Mouse (Mus musculus) monocyte, adult 2 months (primary cell): ENCODE results near the gene Nthl1.

Source experiments
- DNase-seq, 2 experiments: peaks; one replicate each; pipeline ENCODE4 v3.0.0; 2022; ENCODE audit warnings: low spot score in 2 of 2, low read depth in 1 of 2

Gene Nthl1

GRCm38 (mm10) chr17:24687146-24687595 is 54.7 kb downstream of the Nthl1 start:
- peak in 1 of 2 experiments; percentile 38 for DNase-seq

- DNase-seq, result no peak
Measured at GRCm38 (mm10) chr17:24687599-24687998, 55.1 kb downstream of the Nthl1 start.
